Mouse (Mus musculus) thymus, postnatal 10 days (tissue): ENCODE data around the gene 1110051M20Rik.

Experiments
- DNase-seq, 2 experiments: peaks; one replicate each; pipeline ENCODE4 v3.0.0; 2021; ENCODE audit warnings: low spot score in 2 of 2

1110051M20Rik gene

DNA sequence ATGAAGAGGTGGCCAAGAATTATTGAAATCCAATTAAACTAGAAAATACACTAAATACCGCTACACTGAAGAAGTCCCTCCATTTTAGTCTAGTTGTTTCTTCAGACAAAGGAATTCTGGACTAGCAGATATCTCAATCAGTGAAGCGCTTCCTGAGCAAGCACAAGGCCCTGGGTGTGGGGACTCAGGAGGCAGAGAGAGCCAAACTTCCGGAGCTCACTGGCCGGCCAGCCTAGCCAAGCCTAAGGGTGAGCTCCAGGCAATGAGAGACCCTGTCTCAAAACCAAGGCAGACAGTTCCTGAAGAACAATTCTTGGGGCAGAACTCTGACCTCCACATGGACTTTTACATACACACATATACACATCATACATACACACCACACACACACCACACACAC, 95.6 kb downstream of the 1110051M20Rik start:
- DNase-seq, result no peak

DNA sequence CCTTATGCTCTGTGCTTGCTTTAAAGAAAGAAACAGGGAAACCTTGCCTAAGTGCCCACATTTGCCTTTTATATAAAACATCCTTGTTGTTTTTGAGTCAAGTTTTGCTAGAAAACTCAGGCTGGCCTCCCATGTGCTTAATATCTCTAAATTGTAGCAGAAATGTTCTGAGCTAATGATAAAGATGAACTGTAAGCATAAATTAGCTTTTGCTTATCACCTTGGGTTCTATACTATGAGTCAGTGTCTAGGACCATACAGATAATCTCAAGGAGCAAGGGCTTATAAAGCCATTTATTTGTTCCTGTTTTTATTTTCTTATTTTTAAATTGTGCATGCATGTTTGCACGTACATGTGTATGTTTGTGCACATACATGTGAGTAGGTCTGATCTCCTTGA, 98.9 kb downstream of the 1110051M20Rik start:
- DNase-seq, result no peak

- DNase-seq, result no peak
These were observed 104.9 kb downstream of the 1110051M20Rik start for GRCm38 (mm10) chr2:91339591-91339990.

- no peak for DNase-seq
These were observed 109.4 kb downstream of the 1110051M20Rik start for GRCm38 (mm10) chr2:91335128-91335527.

GRCm38 (mm10) chr2:91331051-91331843, 113.3 kb downstream of the 1110051M20Rik start:
- no peak for DNase-seq

- DNase-seq, result no peak
These were observed 114.3 kb downstream of the 1110051M20Rik start for GRCm38 (mm10) chr2:91329996-91330738.

GRCm38 (mm10) chr2:91328729-91329125, 115.8 kb downstream of the 1110051M20Rik start:
- no peak for DNase-seq

DNA sequence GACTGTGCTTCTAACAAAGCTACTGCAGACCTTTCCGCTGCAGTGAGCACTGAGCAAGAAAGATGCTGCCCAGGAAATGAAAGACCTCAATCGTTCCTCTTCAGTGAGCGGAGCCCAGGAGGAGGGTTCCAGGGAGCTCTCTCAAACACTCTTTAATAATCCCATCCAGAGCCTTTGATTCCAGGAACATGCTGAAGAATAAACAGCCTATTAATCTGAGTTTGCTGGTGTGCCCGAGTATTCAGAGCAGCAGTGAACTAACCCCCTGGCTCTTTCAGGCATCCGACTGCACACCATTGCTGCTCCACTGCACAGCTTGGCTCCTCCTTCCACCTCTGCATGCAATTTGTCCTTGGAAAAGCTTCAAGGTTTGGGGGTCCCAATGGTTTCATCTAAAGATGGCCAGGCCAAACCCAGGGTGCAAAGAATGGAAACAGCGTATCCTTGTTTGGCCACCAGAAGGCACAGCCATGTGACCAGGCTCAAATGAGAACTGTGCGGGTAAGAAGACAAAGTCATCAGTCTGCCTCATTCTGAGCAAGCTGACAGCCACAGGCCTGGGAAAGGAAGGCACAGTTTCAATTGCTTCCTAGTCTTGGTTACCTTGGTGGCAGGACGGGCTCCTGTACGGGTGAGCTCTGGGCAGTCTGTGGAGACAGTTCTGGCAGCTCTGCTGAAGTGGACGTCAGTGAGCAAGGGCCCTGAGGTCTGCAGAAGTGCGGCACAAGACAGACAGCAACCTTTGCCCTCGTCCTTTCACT, 116.4 kb downstream of the 1110051M20Rik start:
- DNase-seq, result no peak

GRCm38 (mm10) chr2:91326746-91327350, 117.7 kb downstream of the 1110051M20Rik start:
- no peak for DNase-seq

DNA sequence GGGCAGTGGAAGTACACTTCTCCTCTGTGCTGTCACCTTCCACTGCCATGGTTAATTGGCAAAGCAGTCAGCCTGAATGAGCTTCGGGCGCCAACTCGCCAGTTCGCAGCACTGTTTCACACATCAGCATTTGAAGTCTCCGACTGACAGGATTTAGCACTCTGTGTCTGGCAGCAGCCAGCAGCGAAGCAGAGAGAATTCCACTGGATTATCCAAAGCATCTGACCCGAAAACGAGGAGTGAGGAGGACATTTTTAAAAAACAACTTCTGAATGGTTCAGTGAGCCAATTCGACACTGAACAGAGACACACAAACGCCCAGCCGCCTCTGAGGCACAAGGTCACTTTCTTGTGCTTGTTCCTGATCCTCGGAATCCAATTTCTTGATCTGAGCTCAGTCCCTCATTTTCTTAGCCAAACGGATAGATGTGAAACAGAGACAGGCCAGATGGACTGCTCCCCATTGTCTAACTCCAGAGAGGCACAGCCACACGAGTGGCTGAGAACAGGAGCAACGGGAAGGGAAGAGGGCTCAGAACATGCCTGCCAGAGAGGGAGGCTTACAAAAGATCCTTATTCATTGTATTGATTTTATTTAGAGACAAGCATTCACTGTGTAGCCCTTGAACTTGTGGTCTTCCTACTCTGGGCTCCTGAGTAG, 119.6 kb downstream of the 1110051M20Rik start:
- no peak for DNase-seq

DNA sequence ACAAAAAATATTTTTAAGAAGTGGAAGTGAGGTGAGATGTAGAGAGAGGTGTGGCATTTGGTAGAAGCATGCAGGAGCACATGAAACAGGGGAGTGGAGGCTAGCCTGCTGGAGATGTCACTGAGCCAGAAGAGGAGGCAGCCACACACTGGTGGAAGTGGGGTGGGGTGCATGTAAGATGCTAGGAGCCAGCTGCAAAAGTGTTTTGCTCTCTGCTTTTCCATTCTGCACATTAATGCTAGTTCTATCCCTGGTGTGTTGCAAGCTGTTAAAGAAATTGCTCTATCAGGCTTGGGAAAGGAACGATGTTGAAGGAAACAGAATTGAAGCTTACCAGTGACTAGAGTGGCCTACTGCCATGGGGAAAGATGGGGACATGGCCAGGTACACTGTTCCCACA, 120.2 kb downstream of the 1110051M20Rik start:
- DNase-seq, result no peak

- no peak for DNase-seq
These were observed 122.0 kb downstream of the 1110051M20Rik start for GRCm38 (mm10) chr2:91322490-91322889.

- no peak for DNase-seq
These were observed 122.6 kb downstream of the 1110051M20Rik start for GRCm38 (mm10) chr2:91321923-91322322.

GRCm38 (mm10) chr2:91320559-91321529, 123.7 kb downstream of the 1110051M20Rik start:
- DNase-seq, result no peak

DNA sequence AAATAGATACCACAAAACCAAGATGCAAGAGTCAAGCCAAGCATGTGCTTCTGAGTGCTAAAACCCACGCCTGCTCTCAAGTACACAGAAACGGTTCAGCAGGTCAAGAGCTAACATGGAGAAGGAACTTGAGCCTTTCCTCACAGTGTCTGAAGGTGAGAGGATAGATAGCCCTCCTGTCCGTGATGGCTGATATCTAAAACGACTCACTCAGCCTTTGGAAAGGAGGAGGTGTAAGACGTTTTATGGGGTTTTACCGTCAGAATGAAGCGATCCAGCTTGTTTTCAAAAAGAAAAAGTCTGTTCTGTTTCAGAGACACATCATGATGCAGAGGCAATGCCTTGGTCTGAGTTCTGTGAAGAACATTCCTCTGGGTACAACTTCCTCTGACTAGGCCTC, 130.3 kb downstream of the 1110051M20Rik start:
- no peak for DNase-seq

GRCm38 (mm10) chr2:91312578-91313311, 131.8 kb downstream of the 1110051M20Rik start:
- DNase-seq, result no peak

DNA sequence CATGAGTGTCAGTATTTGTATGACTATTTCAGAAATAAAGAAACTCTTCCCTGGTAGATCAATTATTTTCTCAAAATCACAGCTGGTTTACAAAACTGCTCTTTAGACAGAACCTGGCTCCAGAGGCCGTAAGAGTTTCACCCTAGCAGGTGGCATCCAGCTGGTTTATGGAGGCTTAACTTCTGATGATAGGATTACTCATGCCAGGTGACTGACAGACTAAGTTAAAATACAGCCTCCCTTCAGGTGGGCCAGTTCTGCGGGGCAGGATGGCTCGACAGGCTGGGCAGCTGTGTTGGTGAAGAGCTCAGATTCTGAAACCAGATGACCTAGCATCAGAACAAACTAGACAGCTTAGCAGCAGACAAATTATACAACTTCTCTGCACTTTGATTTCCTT, 135.0 kb downstream of the 1110051M20Rik start:
- DNase-seq, result no peak

DNA sequence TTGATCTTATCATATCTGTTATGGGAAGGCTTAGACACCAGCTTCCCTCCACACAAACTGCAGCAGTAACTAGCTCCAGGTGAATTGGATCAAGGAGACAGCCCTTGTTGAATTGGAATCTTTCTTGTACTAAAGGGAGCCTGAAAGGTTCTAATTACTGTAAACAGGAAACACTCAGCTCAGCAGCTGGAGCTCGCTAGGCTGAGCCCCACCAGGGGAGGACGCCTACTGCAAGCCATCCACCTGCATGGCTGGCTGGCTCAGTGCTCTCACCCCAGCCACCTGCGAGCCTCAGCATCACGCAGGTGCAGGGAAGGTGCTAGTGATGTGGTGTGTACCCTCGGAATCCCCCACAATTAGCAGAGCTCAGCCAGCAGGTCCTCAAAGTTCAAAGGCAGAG, 135.8 kb downstream of the 1110051M20Rik start:
- DNase-seq, result peak; percentile 72 to 81

DNA sequence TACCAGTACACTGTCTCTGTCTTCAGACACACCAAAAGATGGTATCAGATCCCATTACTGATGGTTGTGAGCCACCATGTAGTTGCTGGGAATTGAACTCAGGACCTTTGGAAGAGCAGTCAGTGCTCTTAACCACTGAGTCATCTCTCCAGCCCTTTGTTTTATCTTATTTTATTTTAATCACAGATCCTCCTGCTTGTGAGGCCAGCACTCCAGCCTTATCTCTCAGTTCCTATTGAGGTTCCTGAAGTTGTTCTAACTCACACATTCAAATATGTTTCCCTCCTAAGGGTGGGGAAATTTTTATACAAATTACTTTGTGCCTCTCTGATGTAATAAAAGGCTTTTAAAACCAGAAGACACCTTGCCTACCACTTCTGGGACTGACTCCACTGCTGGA, 137.9 kb downstream of the 1110051M20Rik start:
- DNase-seq, result no peak
